Mouse (Mus musculus) urinary bladder, postnatal 14 days (tissue): ENCODE results near the gene Hspa4.
"Not testable (repeated sequence)": the region's sequence is repeated elsewhere in the genome, so short reads cannot be mapped to it uniquely, and the experiment has no call there.

Experiments used
- DNase-seq: peaks from one replicate; pipeline ENCODE4 v3.0.0; 2021; ENCODE audit warnings: low spot score

The Hspa4 gene

GRCm38 (mm10) chr11:53307558-53308065 lies 7.4 kb upstream of the Hspa4 start:
- no peak for DNase-seq

- DNase-seq, result no peak
These were observed 6.7 kb upstream of the Hspa4 start for GRCm38 (mm10) chr11:53306965-53307364.

GRCm38 (mm10) chr11:53304044-53304840 lies 4.0 kb upstream of the Hspa4 start:
- DNase-seq, result no peak

- DNase-seq, result no peak
These were observed 884 bp upstream of the Hspa4 start for GRCm38 (mm10) chr11:53301167-53301515.

GRCm38 (mm10) chr11:53299551-53300329 lies 517 bp downstream of the Hspa4 start:
- DNase-seq, result peak; percentile 70

GRCm38 (mm10) chr11:53297947-53298860 lies 2.1 kb downstream of the Hspa4 start:
- DNase-seq, result no peak

GRCm38 (mm10) chr11:53296880-53297279 lies 3.4 kb downstream of the Hspa4 start:
- no peak for DNase-seq

- DNase-seq, result no peak
These were observed 5.8 kb downstream of the Hspa4 start for GRCm38 (mm10) chr11:53294441-53294840.

- DNase-seq, result no peak
These were observed 9.4 kb downstream of the Hspa4 start for GRCm38 (mm10) chr11:53290871-53291270.

- not testable (repeated sequence) for DNase-seq
These were observed 10.1 kb downstream of the Hspa4 start for GRCm38 (mm10) chr11:53290187-53290586.

- DNase-seq, result no peak
These were observed 14.4 kb downstream of the Hspa4 start for GRCm38 (mm10) chr11:53285885-53286284.

- DNase-seq, result no peak
These were observed 21.8 kb downstream of the Hspa4 start for GRCm38 (mm10) chr11:53278411-53278810.

- no peak for DNase-seq
These were observed 24.9 kb downstream of the Hspa4 start for GRCm38 (mm10) chr11:53275358-53275757.

GRCm38 (mm10) chr11:53273313-53273712 lies 26.9 kb downstream of the Hspa4 start:
- no peak for DNase-seq

- no peak for DNase-seq
These were observed 30.7 kb downstream of the Hspa4 start for GRCm38 (mm10) chr11:53269596-53269995.

GRCm38 (mm10) chr11:53260556-53260955 lies 39.7 kb downstream of the Hspa4 start:
- no peak for DNase-seq

GRCm38 (mm10) chr11:53260056-53260455 lies 40.2 kb downstream of the Hspa4 start:
- DNase-seq, result no peak

GRCm38 (mm10) chr11:53259047-53259632 lies 41.1 kb downstream of the Hspa4 start:
- DNase-seq, result no peak

- DNase-seq, result no peak
These were observed 43.3 kb downstream of the Hspa4 start for GRCm38 (mm10) chr11:53256914-53257313.

- peak; percentile 78 for DNase-seq
These were observed 45.3 kb downstream of the Hspa4 start for GRCm38 (mm10) chr11:53254926-53255325.

- DNase-seq, result no peak
These were observed 45.8 kb downstream of the Hspa4 start for GRCm38 (mm10) chr11:53254428-53254827.
